Mouse (Mus musculus) embryonic facial prominence, embryonic 12.5 days (tissue): ENCODE measurements around the gene Smim14. TPM values are rescaled to one million over a fixed set of nuclear protein-coding genes. Genes with fewer than 3 reads are reported as not detected.
A peak's percentile ranks its signal among the peaks of the same experiment; 100 is the strongest.
"Not testable (repeated sequence)": the region's sequence is repeated elsewhere in the genome, so short reads cannot be mapped to it uniquely, and the experiment has no call there.

ENCODE experiments used
- ATAC-seq: fragments of 200-750 bp; cut with Nextera tagmentation; 2 replicates; pipeline ENCODE4 v1.8.0; 2017; ENCODE audit not compliant: insufficient number of reproducible peaks, insufficient read depth, low FRiP score, low TSS enrichment
- H3K27ac ChIP-seq: fragments of 300-500 bp; sonication (generic); 2 replicates; pipeline ENCODE4 v1.5.1; 2016; ENCODE audit warnings: mild to moderate bottlenecking
- H3K27me3 ChIP-seq: fragments of 300-500 bp; sonication (generic); 2 replicates; pipeline ENCODE4 v1.6.1; 2016; ENCODE audit warnings: mild to moderate bottlenecking, moderate library complexity
- H3K36me3 ChIP-seq: fragments of 300-500 bp; sonication (generic); 2 replicates; pipeline ENCODE4 v1.6.1; 2016; ENCODE audit warnings: mild to moderate bottlenecking
- H3K4me1 ChIP-seq: fragments of 300-500 bp; sonication (generic); 2 replicates; pipeline ENCODE4 v1.6.1; 2016
- H3K4me2 ChIP-seq: fragments of 300-500 bp; sonication (generic); replicated peaks from 2 replicates; pipeline ENCODE4 v1.6.1; 2016; ENCODE audit warnings: mild to moderate bottlenecking, moderate library complexity
- H3K4me3 ChIP-seq: fragments of 300-500 bp; sonication (generic); 2 replicates; pipeline ENCODE4 v1.5.1; 2016; ENCODE audit warnings: mild to moderate bottlenecking
- H3K9ac ChIP-seq: fragments of 300-500 bp; sonication (generic); 2 replicates; pipeline ENCODE4 v1.6.1; 2016; ENCODE audit warnings: mild to moderate bottlenecking, moderate library complexity
- H3K9me3 ChIP-seq: fragments of 300-500 bp; sonication (generic); 2 replicates; pipeline ENCODE4 v1.6.1; 2016; ENCODE audit warnings: mild to moderate bottlenecking, moderate library complexity
- WGBS: fragments of 180-500 bp; shearing (Covaris S2); methylation state at CpG from one replicate; pipeline ENCODE4 v1.1.7; 2016; 5-methylcytosine and 5-hydroxymethylcytosine counted together
- polyA plus RNA-seq: library from polyadenylated mRNA; unstranded; fragments of >200 nt; fragmentation: Nextera tagmentation; extraction: Ambion mirVana; gene quantifications from 2 replicates; pipeline ENCODE4 v1.2.1, GENCODE M21; 2016

Smim14 gene
- polyA plus RNA-seq, 1 experiment from 2014 or later, result 111 TPM

DNA sequence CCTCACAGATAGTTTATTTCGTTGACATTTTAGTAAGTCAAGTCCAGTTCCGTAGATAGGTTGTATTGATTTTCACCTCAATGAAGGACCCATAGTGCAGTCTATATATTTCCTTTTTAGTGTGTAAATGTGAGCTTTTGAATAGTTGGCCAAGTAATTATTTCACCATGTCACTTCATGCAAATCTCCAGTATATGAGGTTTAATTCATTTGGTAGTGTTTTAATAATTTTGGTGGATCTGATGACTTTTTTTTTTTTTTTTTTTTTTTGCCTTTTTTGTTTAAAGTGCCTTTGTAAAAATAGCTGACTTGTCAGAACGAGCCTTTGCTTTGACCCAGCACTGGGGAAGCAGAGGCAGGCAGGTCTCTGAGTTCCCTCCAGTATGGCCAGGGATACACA lies 2.8 kb upstream of the Smim14 start:
- WGBS, result 90% methylated on average over 3 of the region's 3 CpGs
- no peaks in the 10 kb centered on the region for H3K27me3 ChIP-seq
- ATAC-seq, result no peak
- H3K36me3 ChIP-seq, result no peaks in the 10 kb centered on the region
- H3K4me2 ChIP-seq, result no peak overlapping the region; the same call in 1 of the 2 replicates
- H3K9me3 ChIP-seq, result no peaks in the 10 kb centered on the region
- peaks cover 9% of the 10 kb centered on the region; the same call in 1 of the 2 replicates for H3K4me1 ChIP-seq
- H3K27ac ChIP-seq, result no peak overlapping the region
- no peak overlapping the region for H3K4me3 ChIP-seq
- no peak overlapping the region for H3K9ac ChIP-seq

DNA sequence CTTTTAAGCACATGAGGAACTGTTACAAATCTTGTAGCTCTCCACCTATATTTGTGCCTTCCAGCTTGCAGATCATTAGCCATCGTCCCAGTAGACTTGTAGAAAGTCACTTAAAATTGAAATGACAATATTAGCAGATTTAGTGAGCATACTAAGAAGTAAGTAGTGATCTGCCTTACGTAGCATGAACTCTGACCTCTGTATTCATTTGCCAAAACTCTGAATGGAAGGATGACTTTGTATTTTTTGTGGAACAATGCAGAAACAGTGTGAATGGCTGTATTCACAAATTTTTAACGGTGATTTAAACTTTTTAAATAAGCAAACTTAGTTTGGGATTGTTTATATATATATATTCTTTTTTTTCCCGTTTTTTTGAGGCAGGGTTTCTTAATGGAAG lies 1.8 kb upstream of the Smim14 start:
- WGBS, result 43% methylated on average over 4 of the region's 4 CpGs
- no peak for ATAC-seq
- peak overlapping the region; percentile 23; the same call in 1 of the 2 replicates for H3K4me3 ChIP-seq
- no peaks in the 10 kb centered on the region for H3K36me3 ChIP-seq
- H3K4me2 ChIP-seq, result peak overlapping the region; percentile 56
- no peak overlapping the region for H3K27ac ChIP-seq
- no peaks in the 10 kb centered on the region for H3K9me3 ChIP-seq
- H3K9ac ChIP-seq, result no peak overlapping the region
- peaks cover 9% of the 10 kb centered on the region; the same call in 1 of the 2 replicates for H3K4me1 ChIP-seq
- H3K27me3 ChIP-seq, result no peaks in the 10 kb centered on the region

- Histone ChIP-seq H3K27me3 (no peaks in the 10 kb centered on the region), H3K4me3 (peak overlapping the region; percentile 94), H3K4me1 (peaks cover 9% of the 10 kb centered on the region; the same call in 1 of the 2 replicates), H3K9ac (peak overlapping the region; percentile 99), H3K27ac (peak overlapping the region; percentile 100), H3K9me3 (no peaks in the 10 kb centered on the region), H3K36me3 (no peaks in the 10 kb centered on the region), H3K4me2 (peak overlapping the region; percentile 73)
- WGBS, result 3% methylated on average over 4 of the region's 4 CpGs
- no peak for ATAC-seq
Observed at GRCm38 (mm10) chr5:65538121-65538520, 1.1 kb upstream of the Smim14 start.

- under 1% methylated on average over 53 of the region's 59 CpGs for WGBS
- Histone ChIP-seq H3K4me1 (peaks cover 9% of the 10 kb centered on the region; the same call in 1 of the 2 replicates), H3K4me2 (peak overlapping the region; percentile 73), H3K27ac (peak overlapping the region; percentile 100), H3K4me3 (peak overlapping the region; percentile 94), H3K9ac (peak overlapping the region; percentile 99), H3K9me3 (no peaks in the 10 kb centered on the region), H3K36me3 (no peaks in the 10 kb centered on the region), H3K27me3 (no peaks in the 10 kb centered on the region)
- ATAC-seq, result peak; percentile 61
Observed at GRCm38 (mm10) chr5:65537420-65538071, 562 bp upstream of the Smim14 start.

GRCm38 (mm10) chr5:65536068-65536465 lies 917 bp downstream of the Smim14 start:
- H3K4me1 ChIP-seq, H3K27me3 ChIP-seq, H3K9me3 ChIP-seq, ATAC-seq, H3K36me3 ChIP-seq: not testable (repeated sequence)
- Histone ChIP-seq H3K4me2 (peak overlapping the region; percentile 73), H3K27ac (peak overlapping the region; percentile 100), H3K4me3 (peak overlapping the region; percentile 94), H3K9ac (peak overlapping the region; percentile 99)
- 84% methylated on average over 10 of the region's 10 CpGs for WGBS

- no peak overlapping the region for H3K4me3 ChIP-seq
- H3K9ac ChIP-seq, result no peak overlapping the region
- no peak overlapping the region for H3K27ac ChIP-seq
- H3K4me1 ChIP-seq, result peaks cover 9% of the 10 kb centered on the region; the same call in 1 of the 2 replicates
- no peaks in the 10 kb centered on the region for H3K27me3 ChIP-seq
- no peaks in the 10 kb centered on the region for H3K36me3 ChIP-seq
- ATAC-seq, result no peak
- no peaks in the 10 kb centered on the region for H3K9me3 ChIP-seq
- H3K4me2 ChIP-seq, result no peak overlapping the region
- 72% methylated on average over 5 of the region's 5 CpGs for WGBS
Observed at GRCm38 (mm10) chr5:65535457-65536067, 1.4 kb downstream of the Smim14 start.

- WGBS, result 57% methylated on average over 4 of the region's 4 CpGs
- no peaks in the 10 kb centered on the region for H3K36me3 ChIP-seq
- H3K4me3 ChIP-seq, result no peak overlapping the region
- H3K27me3 ChIP-seq, result no peaks in the 10 kb centered on the region
- H3K4me2 ChIP-seq, result no peak overlapping the region
- peaks cover 9% of the 10 kb centered on the region; the same call in 1 of the 2 replicates for H3K4me1 ChIP-seq
- no peaks in the 10 kb centered on the region for H3K9me3 ChIP-seq
- H3K9ac ChIP-seq, result no peak overlapping the region
- no peak overlapping the region for H3K27ac ChIP-seq
- no peak for ATAC-seq
Observed at GRCm38 (mm10) chr5:65534496-65534895, 2.5 kb downstream of the Smim14 start.

- Histone ChIP-seq H3K36me3 (no peaks in the 10 kb centered on the region), H3K4me3 (no peak overlapping the region), H3K27me3 (no peaks in the 10 kb centered on the region), H3K27ac (no peak overlapping the region), H3K9ac (no peak overlapping the region), H3K9me3 (no peaks in the 10 kb centered on the region), H3K4me1 (no peaks in the 10 kb centered on the region), H3K4me2 (no peak overlapping the region)
- ATAC-seq, result no peak
- 73% methylated on average over 3 of the region's 3 CpGs for WGBS
Observed at GRCm38 (mm10) chr5:65531283-65531682, 5.7 kb downstream of the Smim14 start.

GRCm38 (mm10) chr5:65525674-65526443 lies 11.1 kb downstream of the Smim14 start:
- ATAC-seq, result no peak
- H3K36me3 ChIP-seq, result no peaks in the 10 kb centered on the region
- no peaks in the 10 kb centered on the region for H3K27me3 ChIP-seq
- H3K4me3 ChIP-seq, result no peak overlapping the region
- no peak overlapping the region for H3K4me2 ChIP-seq
- no peaks in the 10 kb centered on the region for H3K9me3 ChIP-seq
- no peak overlapping the region for H3K9ac ChIP-seq
- no peaks in the 10 kb centered on the region for H3K4me1 ChIP-seq
- no peak overlapping the region for H3K27ac ChIP-seq
- WGBS, result 5% methylated on average over 8 of the region's 8 CpGs

- Histone ChIP-seq H3K4me1 (no peaks in the 10 kb centered on the region), H3K4me2 (no peak overlapping the region), H3K9me3 (no peaks in the 10 kb centered on the region), H3K27ac (no peak overlapping the region), H3K27me3 (no peaks in the 10 kb centered on the region), H3K36me3 (no peaks in the 10 kb centered on the region), H3K9ac (no peak overlapping the region), H3K4me3 (no peak overlapping the region)
- no peak for ATAC-seq
- WGBS, result 71% methylated on average over 4 of the region's 4 CpGs
Observed at GRCm38 (mm10) chr5:65524831-65525230, 12.2 kb downstream of the Smim14 start.

DNA sequence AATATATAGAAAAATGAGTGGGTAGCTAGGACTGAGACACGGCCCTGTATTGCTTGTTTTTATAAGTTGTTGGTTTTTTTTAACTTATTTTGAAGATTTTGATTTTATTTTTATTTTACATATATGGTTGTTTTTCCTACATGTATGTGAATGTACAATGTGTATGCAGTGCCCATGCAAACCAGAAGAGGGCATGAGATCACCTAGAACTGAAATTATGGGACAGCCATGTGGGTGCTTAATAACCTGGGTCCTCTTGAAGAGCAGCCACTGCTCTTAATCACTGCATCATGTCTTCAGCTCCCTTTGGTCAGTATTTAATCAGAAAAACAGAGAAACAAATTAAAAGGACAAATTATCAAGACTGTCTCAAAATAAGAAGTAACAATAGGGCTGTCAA lies 15.2 kb downstream of the Smim14 start:
- 80% methylated on average over 1 of the region's 1 CpGs for WGBS
- no peaks in the 10 kb centered on the region for H3K27me3 ChIP-seq
- H3K4me3 ChIP-seq, result no peak overlapping the region
- no peak overlapping the region for H3K9ac ChIP-seq
- H3K9me3 ChIP-seq, result no peaks in the 10 kb centered on the region
- no peak overlapping the region for H3K27ac ChIP-seq
- no peak overlapping the region for H3K4me2 ChIP-seq
- no peaks in the 10 kb centered on the region for H3K4me1 ChIP-seq
- no peaks in the 10 kb centered on the region for H3K36me3 ChIP-seq
- no peak for ATAC-seq
